Mouse (Mus musculus) natural killer cell, adult 2 months (primary cell): Measurements from ENCODE around the gene Kcnq1.

Source experiments
- DNase-seq, 2 experiments: peaks; one replicate each; pipeline ENCODE4 v3.0.0; 2022; ENCODE audit warnings: low spot score in 2 of 2

The Kcnq1 gene

GRCm38 (mm10) chr7:143265829-143266438 lies 159.8 kb downstream of the Kcnq1 start:
- no peak for DNase-seq

GRCm38 (mm10) chr7:143273747-143274146 lies 167.6 kb downstream of the Kcnq1 start:
- DNase-seq, result no peak

- DNase-seq, result no peak
Measured at GRCm38 (mm10) chr7:143275030-143275429, 168.9 kb downstream of the Kcnq1 start.

GRCm38 (mm10) chr7:143283625-143284024 lies 177.5 kb downstream of the Kcnq1 start:
- no peak for DNase-seq

GRCm38 (mm10) chr7:143284866-143285265 lies 178.7 kb downstream of the Kcnq1 start:
- no peak for DNase-seq

GRCm38 (mm10) chr7:143285440-143285839 lies 179.3 kb downstream of the Kcnq1 start:
- DNase-seq, result no peak

- DNase-seq, result no peak
Measured at GRCm38 (mm10) chr7:143286532-143287290, 180.5 kb downstream of the Kcnq1 start.

GRCm38 (mm10) chr7:143288135-143288534 lies 182.0 kb downstream of the Kcnq1 start:
- no peak for DNase-seq

- DNase-seq, result no peak
Measured at GRCm38 (mm10) chr7:143289082-143289849, 183.1 kb downstream of the Kcnq1 start.

- DNase-seq, result no peak
Measured at GRCm38 (mm10) chr7:143294690-143295355, 188.7 kb downstream of the Kcnq1 start.

- peak; percentile 39 to 42 for DNase-seq
Measured at GRCm38 (mm10) chr7:143295356-143296000, 189.3 kb downstream of the Kcnq1 start.

GRCm38 (mm10) chr7:143296001-143296379 lies 189.8 kb downstream of the Kcnq1 start:
- peak in 1 of 2 experiments; percentile 9 for DNase-seq

GRCm38 (mm10) chr7:143296384-143296801 lies 190.2 kb downstream of the Kcnq1 start:
- peak; percentile 91 to 92 for DNase-seq

GRCm38 (mm10) chr7:143300037-143300436 lies 193.9 kb downstream of the Kcnq1 start:
- no peak for DNase-seq

GRCm38 (mm10) chr7:143300681-143301080 lies 194.5 kb downstream of the Kcnq1 start:
- no peak for DNase-seq

GRCm38 (mm10) chr7:143302156-143302555 lies 196.0 kb downstream of the Kcnq1 start:
- no peak for DNase-seq

GRCm38 (mm10) chr7:143302593-143303238 lies 196.6 kb downstream of the Kcnq1 start:
- DNase-seq, result no peak

GRCm38 (mm10) chr7:143303557-143303956 lies 197.4 kb downstream of the Kcnq1 start:
- DNase-seq, result no peak

GRCm38 (mm10) chr7:143305808-143306207 lies 199.6 kb downstream of the Kcnq1 start:
- DNase-seq, result no peak

- no peak for DNase-seq
Measured at GRCm38 (mm10) chr7:143308001-143308400, 201.8 kb downstream of the Kcnq1 start.

- no peak for DNase-seq
Measured at GRCm38 (mm10) chr7:143310311-143310710, 204.1 kb downstream of the Kcnq1 start.
